Mouse (Mus musculus) megakaryocyte progenitor cell, adult 5-6 weeks (primary cell): ENCODE data around the gene Fbxl18. TPM values are rescaled to one million over a fixed set of nuclear protein-coding genes. Genes with fewer than 3 reads are reported as not detected.
A peak's percentile ranks its signal among the peaks of the same experiment; 100 is the strongest.

Experiments
- ATAC-seq: replicated peaks from 2 replicates; pipeline ENCODE4 v1.8.0; 2016; ENCODE audit warnings: mild to moderate bottlenecking, moderate TSS enrichment, inconsistent platforms; ENCODE audit not compliant: poor library complexity
- total RNA-seq, 2 experiments: library from RNA; stranded (forward) in 1 of 2; stranded (reverse) in 1 of 2; fragments of 157-497, 149-512 nt in 1 of 2; fragments of 200-1000 nt in 1 of 2; gene quantifications; 2 replicates each; pipeline versions ENCODE4 v1.2.3 to v1.2.4; 2015 to 2017

Fbxl18 gene
- total RNA-seq (2015) = 1.9 and 2.2 TPM in 2 replicates
- 2.4 and 2.6 TPM in 2 replicates for total RNA-seq (2017)

DNA sequence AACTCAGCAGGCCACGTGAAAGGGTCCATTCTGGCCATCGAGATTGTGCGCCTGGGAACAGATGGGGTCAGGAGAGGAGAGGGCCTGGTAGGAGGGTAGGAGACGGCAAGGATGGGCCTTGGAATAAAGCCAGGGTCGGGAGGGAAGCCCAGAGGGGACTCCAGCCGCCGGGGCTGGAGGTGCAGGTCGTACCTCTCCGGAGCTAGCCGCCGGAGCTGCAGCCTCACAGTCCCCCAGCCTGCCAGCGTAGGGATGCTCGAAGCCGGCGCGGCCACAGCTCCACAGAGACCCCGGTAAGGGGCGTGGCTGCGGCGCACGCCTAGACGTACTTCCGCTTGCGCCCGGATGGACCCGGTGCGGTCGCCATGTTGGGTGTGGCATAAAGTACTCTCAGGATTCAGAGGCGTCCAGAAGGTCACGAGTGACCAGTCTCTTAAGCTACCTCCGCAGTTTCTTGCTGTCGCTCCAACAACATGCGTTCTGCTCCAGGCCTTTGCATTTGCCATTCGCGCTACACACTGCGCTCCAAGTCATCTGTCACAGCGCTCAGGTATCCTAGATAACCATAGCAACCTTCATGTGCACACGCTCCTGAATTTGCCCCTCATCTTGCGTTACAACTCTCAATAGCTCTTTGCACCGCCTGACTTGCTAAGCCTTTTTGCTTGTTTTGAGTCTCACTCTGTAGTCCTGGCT lies at the start of gene Fbxl18:
Gene Fbxl18, minus strand, starts transcription at position 504 of the 696 bp plus-strand sequence.
- ATAC-seq = peak; percentile 89

DNA sequence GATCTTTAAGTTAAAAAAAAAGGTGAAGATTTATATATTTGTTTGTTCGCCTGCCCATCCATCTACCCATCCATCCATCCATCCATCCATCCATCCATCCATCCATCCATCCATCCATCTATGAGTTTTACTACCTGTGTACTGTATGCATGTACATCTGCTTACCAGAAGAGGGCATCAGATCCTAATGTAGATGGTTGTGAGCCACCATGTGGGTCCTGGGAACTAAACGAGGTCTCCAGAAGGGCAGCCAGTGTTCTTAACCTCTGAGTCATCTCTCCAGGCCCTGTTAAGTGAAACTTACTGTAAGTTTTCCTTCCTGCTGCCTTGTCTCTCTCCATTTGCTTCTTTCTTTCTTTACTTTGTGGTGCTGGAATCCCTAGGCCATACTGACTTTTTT lies 45.2 kb upstream of the Fbxl18 start:
- ATAC-seq = no peak

DNA sequence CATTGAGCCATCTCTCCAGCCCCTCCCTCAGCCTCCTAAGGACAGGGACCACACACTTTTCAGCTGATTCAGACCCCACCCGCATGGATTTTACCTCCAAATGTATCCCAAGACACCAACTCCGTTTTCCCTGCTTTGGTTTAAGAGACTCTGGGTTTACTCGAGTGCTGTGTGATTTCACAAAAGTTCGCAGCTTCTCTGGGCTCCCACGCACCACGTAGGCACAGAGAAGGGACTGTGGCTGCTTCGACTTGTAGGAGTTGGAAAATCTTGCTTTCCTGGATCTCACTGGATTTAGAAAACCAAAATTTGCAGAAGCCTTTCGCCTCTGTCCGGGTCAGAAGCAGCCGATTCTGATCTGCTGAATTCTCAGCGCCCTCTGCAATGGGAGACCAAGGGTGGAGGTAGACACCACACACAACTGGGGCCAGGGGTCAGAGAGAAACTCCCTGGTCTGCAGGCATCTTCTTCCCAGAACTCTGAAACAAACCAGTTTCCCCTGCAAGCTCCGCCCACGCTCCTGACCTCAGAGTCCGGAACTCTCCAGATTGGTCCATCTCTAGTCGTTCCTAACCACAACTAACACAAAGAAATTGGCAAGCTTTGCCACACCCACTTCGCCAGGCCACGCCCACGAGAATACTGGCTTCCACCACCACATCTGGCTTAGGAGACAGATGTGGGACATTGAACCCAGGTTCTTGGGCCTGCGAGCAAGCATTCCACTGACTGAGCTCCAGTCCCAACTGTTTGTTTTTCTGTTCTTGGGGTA lies 42.9 kb upstream of the Fbxl18 start:
- ATAC-seq = peak; percentile 84

DNA sequence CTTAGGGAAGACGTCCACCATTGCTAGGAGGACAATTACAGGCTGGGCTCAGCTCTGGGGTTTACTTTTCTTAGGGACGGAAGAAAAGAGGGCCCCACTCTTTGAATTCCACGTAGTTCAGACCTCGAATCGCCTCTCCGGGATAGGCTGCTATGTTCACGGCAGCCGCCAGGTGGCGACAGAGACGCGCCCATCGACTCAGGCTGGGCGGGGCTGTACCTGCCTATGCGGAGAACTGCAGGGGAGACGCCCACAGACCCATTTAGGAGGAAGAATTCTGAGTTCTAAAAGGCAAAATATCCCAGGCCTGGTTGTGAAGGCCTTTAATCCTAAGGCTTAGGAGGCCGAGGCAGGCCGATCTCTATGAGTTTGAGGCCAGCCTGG lies 41.1 kb upstream of the Fbxl18 start:
- peak; percentile 71 for ATAC-seq

DNA sequence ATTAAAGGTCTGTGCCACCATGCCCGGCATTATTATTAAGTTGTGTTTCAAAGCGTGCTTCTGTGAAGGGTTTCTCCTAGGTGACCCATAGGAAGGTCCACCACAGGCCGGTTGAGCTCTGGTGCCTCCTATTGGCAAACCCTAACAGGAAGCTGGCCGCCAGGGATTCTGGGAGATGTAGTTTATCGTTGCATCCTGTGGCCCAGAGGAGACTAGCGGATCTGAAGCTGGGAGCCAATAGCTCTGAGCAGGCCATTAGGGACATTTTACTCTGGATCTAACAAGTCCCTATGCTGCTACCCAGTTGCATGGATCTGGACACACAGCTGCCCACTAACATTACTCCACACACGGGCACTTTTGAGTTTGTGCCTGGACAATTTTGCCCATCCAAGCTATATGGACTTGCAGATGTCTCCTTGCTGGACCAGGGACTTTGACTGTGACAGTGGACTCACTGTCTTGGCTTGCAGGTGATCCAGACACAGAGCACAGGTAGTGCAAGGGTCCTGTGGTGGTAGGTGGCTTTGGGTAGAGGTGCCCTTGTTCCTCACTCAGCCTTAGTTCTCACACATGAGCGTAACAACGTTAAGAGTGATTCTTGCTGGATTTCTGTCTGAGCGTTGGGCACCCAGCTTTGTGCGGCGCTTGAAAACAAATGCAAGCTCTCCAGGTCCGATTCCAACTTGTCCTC lies 40.6 kb upstream of the Fbxl18 start:
- peak; percentile 59 for ATAC-seq

DNA sequence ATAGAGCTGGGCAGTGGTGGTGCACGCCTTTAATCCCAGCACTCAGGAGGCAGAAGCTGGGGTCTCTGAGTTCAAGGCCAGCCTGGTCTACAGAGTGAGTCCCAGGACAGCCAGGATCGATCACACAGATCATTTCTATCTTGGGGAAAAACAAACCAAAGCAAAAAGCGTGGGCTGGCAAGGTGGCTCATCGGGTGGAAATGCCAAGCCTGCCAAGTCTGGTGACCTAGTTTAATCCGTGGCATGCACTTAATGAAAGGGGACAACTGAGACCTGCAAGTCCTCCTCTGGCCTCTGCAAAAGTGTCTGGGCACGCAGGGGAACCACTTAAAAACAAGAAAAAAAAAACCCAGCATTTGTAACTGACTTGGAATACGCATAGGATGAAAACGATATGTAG lies 37.5 kb upstream of the Fbxl18 start:
- no peak for ATAC-seq

DNA sequence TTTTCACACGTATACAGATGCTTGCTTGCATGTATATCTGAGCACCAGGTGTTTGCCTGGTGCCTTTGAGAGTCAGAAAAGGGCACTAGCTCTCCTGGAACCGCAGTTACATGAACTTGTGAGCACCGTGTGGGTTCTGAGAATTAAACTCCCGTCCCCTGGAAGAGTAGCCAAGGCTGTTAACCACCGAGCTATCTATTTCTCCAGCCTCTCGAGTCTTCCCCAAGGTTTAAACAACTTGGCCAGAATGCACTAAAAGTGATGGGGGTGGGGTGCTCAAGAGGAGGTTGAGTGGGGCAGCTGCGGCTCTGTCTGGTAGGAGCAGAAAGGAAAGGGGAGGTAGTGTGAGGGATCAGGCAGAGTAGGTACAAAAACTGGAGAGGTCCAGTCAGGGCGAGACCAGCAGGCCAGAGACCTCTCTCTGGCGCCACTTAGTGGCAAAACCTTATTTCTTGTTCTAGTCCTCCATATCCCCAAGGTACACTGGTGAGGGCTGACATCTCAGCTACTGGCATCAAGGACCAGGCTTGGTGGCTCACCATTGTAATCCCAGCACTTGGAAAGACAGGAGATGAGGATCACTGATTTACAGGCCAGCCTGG lies 37.0 kb upstream of the Fbxl18 start:
- peak; percentile 73 for ATAC-seq

DNA sequence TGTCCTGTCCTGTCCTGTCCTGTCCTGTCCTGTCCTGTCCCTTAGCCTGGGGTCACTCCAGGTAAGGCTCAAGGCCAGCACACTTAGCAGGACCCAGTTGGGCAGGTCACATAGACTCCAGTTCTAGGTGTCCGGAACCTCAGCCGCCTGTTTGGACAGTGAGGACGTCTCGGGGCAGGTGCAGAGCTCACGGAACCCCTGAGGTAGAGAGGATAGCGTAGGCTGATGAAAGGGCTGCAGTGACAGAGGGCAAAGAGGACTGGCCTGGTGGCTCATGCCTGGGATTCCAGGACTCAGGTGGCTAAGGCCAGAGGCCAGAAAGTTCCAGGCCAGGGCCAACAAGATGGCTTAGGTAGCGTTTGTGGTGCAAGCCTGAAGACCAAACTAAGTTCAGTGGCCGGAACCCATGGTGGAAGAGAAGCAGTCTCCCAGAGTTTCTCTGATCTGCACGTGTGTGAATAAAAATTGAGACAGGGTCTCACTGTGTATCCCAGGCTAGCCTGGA lies 36.1 kb upstream of the Fbxl18 start:
- no peak for ATAC-seq

DNA sequence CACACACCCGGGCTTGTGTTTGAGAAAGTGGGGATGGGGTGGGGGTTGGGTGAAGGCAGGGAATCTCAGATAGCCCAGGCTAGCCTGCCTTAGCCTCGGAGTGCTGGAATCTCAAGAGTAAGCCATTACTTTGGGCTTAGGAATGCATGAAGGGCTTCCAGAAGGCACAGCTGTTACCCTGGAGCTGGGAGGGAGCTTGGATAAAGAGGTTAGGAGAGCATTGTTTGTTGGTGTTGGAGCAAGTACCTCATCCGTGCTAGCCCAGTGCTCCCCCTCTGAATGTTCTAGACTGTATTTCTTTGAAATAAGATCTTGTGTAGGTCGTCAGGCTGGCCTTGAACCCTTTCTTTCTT lies 34.2 kb upstream of the Fbxl18 start:
- 0 out of 2 replicates have a peak, but pooled peaks have one; percentile 1 for ATAC-seq

DNA sequence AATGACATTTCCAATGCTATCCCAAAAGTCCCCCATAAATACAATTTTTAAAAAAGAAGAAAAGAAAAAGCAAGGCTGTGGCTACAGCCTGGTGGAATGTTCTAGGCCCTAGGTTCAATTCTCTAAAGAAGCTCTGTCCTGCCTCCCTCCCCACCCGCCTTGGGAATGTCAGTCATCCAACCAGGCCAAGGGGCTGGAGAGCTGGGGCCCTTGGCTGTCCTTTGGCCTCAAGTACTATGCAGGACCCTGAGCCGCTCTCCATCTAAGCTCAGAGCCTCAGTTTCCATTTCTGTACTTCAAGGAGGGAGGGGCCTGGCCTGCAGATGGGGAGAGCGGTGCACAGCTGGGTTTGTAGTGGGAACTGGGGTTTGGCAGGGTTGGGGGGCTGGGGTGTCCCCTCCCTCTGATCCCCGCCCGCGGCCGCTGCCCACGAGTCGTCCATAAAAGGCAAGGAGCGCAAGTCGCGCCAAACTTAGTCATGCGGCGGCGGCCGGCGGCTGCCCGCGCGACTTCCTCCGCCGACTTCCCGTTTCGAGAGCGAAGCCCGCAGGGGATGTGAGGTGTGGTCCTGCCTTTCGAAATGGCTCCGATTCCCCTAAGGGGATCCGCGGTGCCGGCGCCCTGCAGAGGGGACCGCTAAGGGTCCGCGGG lies 33.7 kb upstream of the Fbxl18 start:
- peak; percentile 71 for ATAC-seq

DNA sequence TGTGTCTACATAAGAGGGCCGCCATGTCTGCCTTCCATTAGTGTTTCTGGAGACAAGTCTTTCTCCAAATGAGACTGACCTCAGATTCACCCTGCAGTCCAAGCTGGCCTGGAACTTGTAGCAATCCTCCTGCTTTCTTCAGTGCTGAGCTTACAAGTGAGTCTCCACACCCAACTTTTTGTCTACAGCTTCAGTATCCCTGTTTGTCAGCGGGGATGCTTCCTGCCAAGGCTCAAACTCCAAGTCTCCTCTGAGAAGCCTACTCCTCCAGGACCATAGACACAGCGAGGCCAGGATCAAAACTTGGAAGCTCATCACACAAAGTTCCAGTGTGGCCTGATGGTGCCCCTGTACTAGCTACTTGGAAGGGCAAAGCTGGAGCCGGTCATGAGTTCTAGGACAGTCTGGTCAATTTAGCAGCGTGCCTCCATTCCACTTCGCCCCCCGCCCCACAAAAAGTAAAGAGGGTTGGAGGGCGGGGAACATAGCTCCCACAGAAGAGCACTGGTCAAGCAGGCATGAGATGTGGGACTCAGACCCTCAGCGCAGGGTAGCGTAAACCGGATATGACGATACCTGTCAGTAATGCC lies 32.2 kb upstream of the Fbxl18 start:
- ATAC-seq = no peak

DNA sequence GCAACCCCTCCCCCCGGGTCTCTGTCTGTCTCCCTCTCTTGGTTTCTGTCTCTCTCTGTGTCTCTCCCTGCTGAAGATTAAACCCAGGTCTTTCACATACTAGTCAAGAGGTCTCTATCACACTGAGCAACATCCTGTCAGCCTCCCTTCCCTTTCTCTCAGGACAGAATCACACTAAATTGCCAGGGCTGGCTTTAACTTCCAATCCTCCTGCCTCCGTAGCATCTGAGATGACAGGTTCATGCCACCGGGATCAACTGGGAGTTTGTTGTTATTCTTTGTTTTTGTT lies 31.7 kb upstream of the Fbxl18 start:
- no peak for ATAC-seq

DNA sequence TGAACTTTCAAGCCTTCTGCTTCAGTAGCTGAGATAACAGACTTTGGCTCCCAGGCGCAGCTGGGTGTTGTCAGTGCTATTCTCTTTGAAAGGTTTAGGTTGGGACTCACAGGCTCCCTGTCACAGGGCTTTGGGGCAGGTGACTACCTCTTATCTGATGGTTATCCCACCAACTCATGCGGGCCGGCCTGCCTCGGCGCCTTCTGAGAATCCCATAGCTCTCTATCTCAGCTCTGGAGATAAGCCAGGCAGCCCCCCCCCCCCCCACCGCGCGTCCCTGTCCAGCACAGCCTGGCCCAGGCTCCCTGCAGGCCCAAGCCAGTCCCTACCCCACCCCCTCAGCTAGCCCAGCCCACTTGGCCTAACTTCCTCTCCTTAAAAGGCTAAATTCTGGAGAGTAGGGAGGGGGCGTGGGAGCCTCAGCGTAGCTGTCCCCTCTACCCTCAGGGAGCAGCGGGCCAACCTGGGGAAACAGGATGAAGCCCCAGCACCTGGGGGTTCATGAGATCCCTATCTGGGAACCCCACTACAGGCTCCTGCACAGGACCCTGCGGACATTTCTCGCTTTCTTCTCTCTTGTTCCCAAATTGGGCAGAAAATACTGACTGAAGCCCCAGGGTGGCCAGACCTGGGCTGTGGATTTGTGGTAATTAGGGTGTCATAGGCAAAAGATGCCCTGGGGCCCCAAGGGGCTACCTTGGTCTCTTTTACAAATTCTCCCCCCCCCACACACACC lies 31.2 kb upstream of the Fbxl18 start:
- peak; percentile 58 for ATAC-seq

DNA sequence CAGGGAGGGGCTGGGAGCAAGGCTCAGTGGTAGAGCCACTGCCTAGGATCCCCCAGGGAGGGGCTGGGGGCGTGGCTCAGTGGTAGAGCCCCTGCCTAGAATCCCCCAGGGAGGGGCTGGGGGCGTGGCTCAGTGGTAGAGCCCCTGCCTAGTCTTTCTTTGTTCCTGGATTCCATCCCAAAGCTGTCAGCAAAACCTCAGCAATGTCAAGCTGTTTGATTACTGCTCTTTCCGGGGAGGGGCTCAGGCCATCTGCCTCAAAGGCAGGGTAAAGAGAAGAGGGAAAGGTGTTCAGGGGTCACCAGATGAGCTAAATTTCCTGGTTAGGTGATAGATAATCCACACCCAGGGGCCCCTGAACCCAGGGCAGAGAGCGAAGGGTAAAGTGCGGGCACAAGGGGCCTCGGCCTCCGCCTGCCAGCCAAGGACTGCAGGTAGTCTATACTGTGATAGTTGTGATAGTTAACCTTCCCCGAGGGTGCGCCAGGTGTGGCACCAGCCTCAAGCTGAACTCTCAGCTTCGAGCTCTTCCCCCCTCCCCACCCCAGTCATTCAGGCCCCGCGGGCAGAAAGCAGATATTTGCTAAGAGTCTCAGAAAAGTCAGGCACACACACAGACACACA lies 29.2 kb upstream of the Fbxl18 start:
- no peak for ATAC-seq

DNA sequence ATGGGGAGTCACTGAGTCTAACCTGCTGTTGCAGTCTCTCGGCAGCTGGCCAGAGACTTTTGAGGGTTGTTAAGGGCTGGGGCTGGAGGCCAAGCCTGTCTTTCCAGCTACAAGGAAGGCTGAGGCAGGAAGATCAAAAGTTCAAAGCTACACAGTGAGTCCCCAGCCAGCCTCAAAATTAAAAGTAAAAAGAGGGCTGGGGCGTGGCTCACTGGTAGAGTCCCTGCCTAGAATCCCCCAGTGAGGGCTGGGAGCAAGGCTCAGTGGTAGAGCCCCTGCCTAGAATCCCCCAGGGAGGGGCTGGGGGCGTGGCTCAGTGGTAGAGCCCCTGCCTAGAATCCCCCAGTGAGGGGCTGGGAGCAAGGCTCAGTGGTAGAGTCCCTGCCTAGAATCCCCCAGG lies 28.6 kb upstream of the Fbxl18 start:
- no peak for ATAC-seq

DNA sequence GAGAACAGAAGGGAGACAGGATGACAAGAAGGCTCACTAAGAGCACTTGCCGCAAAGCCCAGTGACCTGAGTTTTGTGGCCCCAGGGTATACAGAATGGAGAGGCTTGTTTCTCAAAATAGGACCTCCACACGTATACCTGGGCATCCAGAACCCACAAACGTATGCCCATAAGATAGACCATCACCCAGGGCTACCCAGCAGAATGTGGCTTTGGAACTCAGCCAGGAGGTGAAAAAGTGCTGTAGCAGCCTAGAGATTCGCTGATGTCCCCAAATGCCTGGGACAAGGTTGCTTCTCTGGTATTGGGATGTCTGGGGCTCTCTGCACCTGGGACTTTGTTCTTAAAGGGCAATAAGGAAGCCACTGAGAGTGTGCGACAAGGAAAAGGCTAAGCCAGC lies 27.0 kb upstream of the Fbxl18 start:
- ATAC-seq = no peak

DNA sequence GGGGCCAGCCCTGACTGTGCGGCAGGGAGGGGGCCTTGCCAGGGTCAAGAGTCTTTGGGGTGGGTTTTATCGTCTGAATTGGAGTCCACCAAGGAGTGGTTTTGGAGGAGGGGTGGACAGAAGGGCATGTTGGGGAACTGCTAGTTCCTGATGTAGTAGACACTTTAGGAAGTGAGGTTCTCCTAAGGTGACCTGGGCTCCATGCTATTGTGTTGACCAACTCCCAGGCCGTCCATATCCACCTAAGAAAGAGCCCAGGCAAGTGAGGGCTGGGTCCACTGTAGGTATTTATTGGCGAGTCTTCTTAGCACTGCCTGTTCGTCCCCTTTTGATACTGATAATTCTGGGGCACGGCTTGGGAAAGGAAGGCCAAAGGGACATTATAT lies 25.8 kb upstream of the Fbxl18 start:
- ATAC-seq = peak; percentile 35

DNA sequence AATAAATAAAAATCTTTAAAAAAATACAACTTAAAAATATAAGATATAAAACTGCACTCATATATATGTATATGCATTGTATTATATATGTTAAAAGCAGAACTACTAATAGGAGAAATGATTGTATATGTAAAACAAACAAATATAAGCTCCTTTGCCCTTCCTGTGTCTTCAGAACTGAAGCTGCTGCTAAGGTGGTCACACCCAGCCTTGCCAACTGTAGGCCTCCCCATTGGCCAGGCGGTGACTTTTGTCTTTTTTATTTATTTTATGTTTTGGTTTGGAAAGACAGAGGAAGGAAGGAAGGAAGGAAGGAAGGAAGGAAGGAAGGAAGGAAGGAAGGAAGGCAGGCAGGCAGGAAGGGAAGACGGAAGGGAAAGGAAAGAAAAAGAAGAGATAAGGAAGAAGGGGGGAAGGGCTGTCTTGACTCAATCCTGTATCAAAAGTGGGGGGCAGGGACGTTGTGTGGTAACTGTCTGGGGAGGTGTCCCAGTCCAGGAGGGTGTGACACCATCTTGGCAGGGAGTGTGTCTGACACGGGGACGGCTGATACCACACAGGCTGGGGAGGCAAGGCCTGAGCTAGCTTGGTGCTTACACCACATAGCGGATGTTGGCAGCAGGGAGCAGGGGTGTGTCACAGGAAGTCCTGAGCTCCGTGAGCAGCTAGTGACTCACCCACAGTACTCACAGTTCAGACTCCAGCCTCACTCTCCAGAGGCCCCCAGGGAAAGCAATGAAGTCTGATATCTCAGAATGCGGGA lies 25.3 kb upstream of the Fbxl18 start:
- peak; percentile 98 for ATAC-seq

DNA sequence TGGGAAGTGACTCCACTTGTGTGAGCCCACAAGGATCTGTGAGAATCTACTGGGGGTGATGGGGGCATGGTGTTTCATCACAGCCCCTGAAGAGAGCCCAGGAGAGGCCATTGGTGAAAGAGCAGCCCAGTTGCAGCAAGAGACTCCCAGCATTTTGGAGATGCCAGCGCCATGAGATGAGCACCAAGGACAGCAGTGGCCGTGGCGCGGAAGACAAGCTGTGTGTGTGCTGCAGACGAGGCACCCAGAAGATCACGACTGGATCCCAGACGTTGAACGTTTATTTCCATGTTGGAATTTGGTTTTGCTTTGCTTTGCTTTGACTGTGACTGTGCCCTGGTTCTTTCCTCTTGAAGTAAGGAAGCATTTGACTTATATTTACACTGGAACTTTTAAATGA lies 22.2 kb upstream of the Fbxl18 start:
- ATAC-seq = no peak
